Mouse (Mus musculus): ENCODE measurements around the gene Psmd9.

DNA sequence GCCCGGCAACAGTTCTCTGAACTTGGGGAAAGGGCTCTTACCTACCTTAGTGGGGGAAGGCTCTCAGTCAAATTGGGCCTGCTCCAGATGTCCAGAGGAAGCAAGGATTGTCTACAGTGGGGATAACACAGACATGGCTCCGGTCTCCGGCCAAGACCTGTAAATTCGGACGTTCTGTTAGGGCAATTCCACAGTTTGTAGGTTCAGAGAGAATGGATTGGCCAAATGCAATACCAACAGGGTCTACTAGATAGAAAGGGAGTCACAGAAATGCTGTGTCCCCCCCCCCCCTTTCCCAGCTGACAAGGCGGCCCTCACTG is 31.3 kb upstream of the Psmd9 start:
- no peak for TF ChIP-seq POLR2A (IDR thresholded peaks at IDR 0.05; ENCODE audit: insufficient read length, low read depth)
- no peak for TF ChIP-seq E2F4 (IDR thresholded peaks at IDR 0.05; ENCODE audit: insufficient read depth)
- no peak for TF ChIP-seq TCF3 (IDR thresholded peaks at IDR 0.05; ENCODE audit: insufficient read length, low read depth)
- TF ChIP-seq MYOG (IDR thresholded peaks at IDR 0.05; ENCODE audit: control insufficient read depth in 1 of 3, insufficient read depth in 1 of 3, insufficient read length in 2 of 3, low read depth in 2 of 3), result no peak
- TF ChIP-seq REST (IDR thresholded peaks at IDR 0.05; ENCODE audit: insufficient read depth, insufficient read length), result no peak
- no peak for TF ChIP-seq SRF (IDR thresholded peaks at IDR 0.05; ENCODE audit: control insufficient read depth, insufficient read length, low read depth)
- no peak for TF ChIP-seq USF1 (IDR thresholded peaks at IDR 0.05; ENCODE audit: low read depth)
